Mouse (Mus musculus) MEL (cell line): ENCODE data around the gene Rftn1.

Source experiments
- CTCF ChIP-seq, 3 experiments: IDR thresholded peaks in 2 of 3; conservative IDR thresholded peaks in 1 of 3; 2 replicates each; pipeline ENCODE4 v1.5.1; 2011 to 2012; ENCODE audit warnings: low read length in 3 of 3, low read depth in 2 of 3, mild to moderate bottlenecking in 2 of 3, improper control_type of control experiment in 1 of 3, inconsistent platforms in 1 of 3, mixed read lengths in 1 of 3, moderate library complexity in 1 of 3; ENCODE audit not compliant: control insufficient read depth in 1 of 3, insufficient read depth in 1 of 3, poor library complexity in 1 of 3, severe bottlenecking in 1 of 3
- E2F4 ChIP-seq: IDR thresholded peaks from 2 replicates; pipeline ENCODE4 v1.6.1; 2011; ENCODE audit warnings: low read depth, low read length, improper control_type of control experiment, borderline replicate concordance
- ELF1 ChIP-seq: IDR thresholded peaks from 2 replicates; pipeline ENCODE4 v1.6.1; 2014; ENCODE audit warnings: low read depth, mild to moderate bottlenecking, inconsistent platforms, low read length, improper control_type of control experiment, moderate library complexity
- EP300 ChIP-seq, 2 experiments: IDR thresholded peaks; 2 replicates each; pipeline ENCODE4 v1.6.1; 2011; ENCODE audit warnings: improper control_type of control experiment in 2 of 2, low read length in 2 of 2, low read depth in 1 of 2, mild to moderate bottlenecking in 1 of 2
- JUND ChIP-seq: IDR thresholded peaks from 2 replicates; pipeline ENCODE4 v1.6.1; 2011; ENCODE audit warnings: low read depth, mild to moderate bottlenecking, improper control_type of control experiment, low read length
- MAX ChIP-seq: IDR thresholded peaks from 2 replicates; pipeline ENCODE4 v1.6.1; 2011; ENCODE audit warnings: low read length, improper control_type of control experiment
- NELFE ChIP-seq: IDR thresholded peaks from 2 replicates; pipeline ENCODE4 v1.6.1; 2011; ENCODE audit warnings: low read depth, low read length, improper control_type of control experiment
- NRF1 ChIP-seq: IDR thresholded peaks from 2 replicates; pipeline ENCODE4 v1.6.1; 2014; ENCODE audit warnings: low read depth, mild to moderate bottlenecking, inconsistent platforms, low read length, improper control_type of control experiment, moderate library complexity; ENCODE audit not compliant: poor library complexity, insufficient read depth, severe bottlenecking
- POLR2A ChIP-seq, 2 experiments: IDR thresholded peaks; 2 replicates each; pipeline ENCODE4 v1.6.1; 2011 to 2012; ENCODE audit warnings: low read length in 2 of 2, mild to moderate bottlenecking in 2 of 2, control low read depth in 1 of 2, improper control_type of control experiment in 1 of 2, low read depth in 1 of 2, moderate library complexity in 1 of 2; ENCODE audit not compliant: control insufficient read depth in 1 of 2, insufficient read depth in 1 of 2, poor library complexity in 1 of 2
- RCOR1 ChIP-seq: IDR thresholded peaks from 2 replicates; pipeline ENCODE4 v1.6.1; 2012; ENCODE audit warnings: low read depth, mild to moderate bottlenecking, inconsistent platforms, low read length, improper control_type of control experiment
- ZNF384 ChIP-seq: IDR thresholded peaks from 2 replicates; pipeline ENCODE4 v1.6.1; 2012; ENCODE audit warnings: low read depth, mild to moderate bottlenecking, inconsistent platforms, low read length, improper control_type of control experiment

- TF ChIP-seq CTCF (IDR thresholded peaks at IDR 0.05 in 2 of 3, conservative IDR thresholded peaks at IDR 0.05 in 1 of 3; ENCODE audit: control insufficient read depth in 1 of 3, insufficient read depth in 1 of 3, low read depth in 2 of 3, low read length in 3 of 3, poor library complexity in 1 of 3, severe bottlenecking in 1 of 3): peak; percentile 48 to 78 (median 69); a peak in 5 of 6 replicates
- no peak for TF ChIP-seq E2F4
- TF ChIP-seq NELFE: peak; percentile 81
- peak; percentile 49 for TF ChIP-seq MAX
- no peak for TF ChIP-seq RCOR1
- TF ChIP-seq NRF1: peak; percentile 85
- 0 out of 2 replicates have a peak, but pooled peaks have one; percentile 7 for TF ChIP-seq ELF1
- TF ChIP-seq POLR2A (IDR thresholded peaks at IDR 0.05; ENCODE audit: control insufficient read depth in 1 of 2, insufficient read depth in 1 of 2, low read depth in 1 of 2, low read length in 2 of 2, poor library complexity in 1 of 2): peak; percentile 54 to 85; a peak in 3 of 4 replicates
- no peak for TF ChIP-seq EP300 (IDR thresholded peaks at IDR 0.05; ENCODE audit: low read depth in 1 of 2, low read length in 2 of 2)
- TF ChIP-seq JUND: no peak
- TF ChIP-seq ZNF384: no peak
Observed at GRCm38 (mm10) chr17:50189381-50190012, 977 bp downstream of the Rftn1 start.
